Mouse (Mus musculus): ENCODE measurements around the gene Foxd3.
A peak's percentile ranks its signal among the peaks of the same experiment; 100 is the strongest.

Gene Foxd3

DNA sequence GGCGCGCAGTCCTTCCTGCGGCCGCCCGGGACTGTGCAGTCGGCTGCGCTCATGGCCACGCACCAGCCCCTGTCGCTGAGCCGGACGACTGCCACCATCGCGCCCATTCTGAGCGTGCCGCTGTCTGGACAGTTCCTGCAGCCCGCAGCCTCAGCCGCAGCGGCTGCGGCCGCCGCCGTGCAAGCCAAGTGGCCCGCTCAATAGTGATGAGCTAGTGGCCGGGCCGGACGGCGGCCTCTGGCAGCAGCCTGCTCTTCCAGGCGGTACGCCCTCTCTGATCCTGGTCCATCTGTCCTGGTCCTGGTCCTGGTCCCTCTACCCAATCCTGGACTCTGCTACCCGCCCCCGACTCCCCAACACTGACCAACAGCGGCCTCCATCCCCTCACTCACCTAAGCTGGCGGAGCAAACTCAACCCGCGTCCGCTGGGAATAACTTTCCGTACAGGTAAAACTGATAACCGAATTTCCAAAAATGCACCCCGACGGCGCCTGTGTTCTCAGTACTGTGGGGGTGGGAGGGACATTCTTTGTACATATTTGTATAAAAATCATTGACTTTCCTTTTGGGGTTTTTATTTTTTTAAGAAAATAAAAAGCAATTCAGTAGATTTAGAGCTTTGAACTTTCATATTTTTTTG is 1.9 kb downstream of the Foxd3 start:
- DNase-seq, result no peak

DNA sequence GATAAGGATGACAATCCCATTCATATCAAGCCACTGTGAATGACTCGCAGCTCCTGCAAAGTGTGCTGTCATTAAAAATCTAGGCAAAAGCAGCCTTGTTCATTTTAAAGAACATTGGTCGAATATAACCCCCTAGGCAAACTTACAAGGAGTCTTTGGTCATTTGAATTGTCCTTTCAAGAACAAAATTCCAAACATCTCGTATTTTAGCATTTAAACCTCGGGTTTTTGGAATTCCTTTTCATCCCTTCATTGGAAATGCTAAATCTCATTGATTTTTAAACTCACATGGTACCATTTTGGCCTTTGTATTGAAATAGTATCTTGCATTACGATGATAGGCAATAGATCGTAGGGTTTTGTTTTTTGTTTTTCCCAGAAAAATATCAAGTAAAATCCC is 2.8 kb downstream of the Foxd3 start:
- DNase-seq, result no peak

DNA sequence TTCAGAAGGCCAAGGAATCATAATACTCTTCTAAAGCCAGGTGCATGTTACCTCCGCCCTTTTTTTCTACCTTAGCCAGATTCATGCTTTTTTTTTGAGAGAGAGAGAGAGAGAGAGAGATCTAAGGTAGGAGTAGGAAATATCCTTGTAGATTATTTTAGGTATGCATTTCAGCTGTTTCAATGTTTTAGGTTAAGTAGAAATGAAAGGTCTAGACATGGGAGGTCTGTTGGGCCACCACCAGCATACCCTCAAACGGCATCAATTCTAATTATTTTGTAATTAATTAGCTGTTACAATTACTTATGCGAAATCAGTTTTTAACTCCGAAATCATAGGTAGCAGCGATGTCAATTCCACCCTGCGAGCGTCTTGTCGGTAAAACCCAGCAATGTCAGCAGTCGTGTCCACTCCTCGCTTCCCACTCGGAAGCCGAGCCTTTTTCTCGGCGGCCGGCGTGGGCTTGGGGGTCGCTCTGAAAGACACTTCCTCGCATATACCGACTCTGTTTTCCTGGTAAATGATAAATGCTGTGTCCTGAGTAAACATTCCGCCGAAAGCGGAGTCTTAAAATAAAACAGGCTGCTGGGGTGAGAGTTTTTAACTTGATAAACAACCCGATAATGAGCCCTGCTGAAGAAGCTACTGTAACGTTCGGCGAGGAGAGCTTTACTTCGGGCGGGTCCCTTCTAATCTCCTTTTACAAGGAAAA is 3.4 kb downstream of the Foxd3 start:
- DNase-seq, result no peak

DNA sequence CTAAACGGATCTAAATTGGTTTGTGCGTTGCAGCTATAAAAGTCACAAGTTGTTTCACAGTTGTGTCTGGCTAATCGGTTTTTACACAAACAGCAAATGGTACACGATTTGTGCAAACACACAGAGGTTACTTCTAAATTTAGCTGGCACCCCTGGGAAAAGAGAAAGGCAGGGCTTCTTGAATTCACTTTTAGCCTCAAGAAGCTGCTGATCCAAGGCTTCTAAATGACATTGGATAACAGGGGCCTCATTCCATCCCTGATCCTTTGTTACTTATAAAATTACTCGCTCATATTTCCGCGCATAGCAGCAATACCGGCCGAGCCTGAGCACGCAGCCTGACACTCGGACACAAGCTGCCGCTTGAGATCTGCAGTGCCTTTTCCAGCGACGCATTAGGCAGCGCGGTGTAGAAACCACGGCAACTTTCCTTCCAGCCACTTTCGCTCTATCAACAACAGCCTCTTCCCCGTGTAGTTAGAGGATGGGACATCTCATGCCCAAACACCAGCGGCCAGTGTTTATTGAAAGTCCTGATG is 4.0 kb downstream of the Foxd3 start:
- DNase-seq, result no peak

DNA sequence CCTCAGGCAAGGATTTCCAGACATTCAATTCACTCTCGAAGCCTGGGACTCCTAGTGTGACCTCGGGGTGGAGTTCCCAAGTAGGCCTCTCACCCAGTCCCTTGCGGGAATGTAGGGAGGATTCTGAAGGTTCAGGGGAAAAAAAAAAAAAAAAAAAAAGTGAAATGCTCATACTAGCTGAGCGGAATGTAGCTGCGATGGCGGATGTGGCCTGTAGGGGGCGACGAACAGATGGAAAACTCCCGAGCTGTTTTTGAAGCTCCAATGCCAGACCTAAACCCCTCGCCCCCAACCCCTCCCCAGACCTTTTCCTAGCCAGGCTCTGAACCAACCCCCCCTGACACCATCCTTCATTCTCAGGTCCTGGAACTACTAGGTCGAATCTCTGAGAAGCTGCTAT is 4.9 kb downstream of the Foxd3 start:
- DNase-seq, result peak; percentile 59

DNA sequence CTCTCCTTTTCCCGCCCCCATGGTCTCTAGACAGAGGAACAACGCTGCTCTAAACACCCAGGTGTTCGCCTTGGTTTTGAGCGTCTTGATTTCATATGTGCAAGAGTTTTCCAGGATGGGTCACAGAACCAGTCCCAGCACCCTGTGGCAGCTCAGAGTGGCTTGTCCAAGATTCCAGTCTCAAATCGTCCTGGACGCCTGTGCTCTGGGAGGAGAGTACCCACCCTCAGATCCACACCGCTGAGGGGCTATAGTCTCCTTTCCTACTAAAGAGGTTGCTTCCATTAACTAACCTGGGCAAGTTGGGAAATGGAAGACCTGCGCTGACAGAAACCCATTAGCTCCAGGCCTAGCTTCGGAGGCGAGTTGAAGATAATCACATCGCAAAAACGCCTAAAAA is 5.9 kb downstream of the Foxd3 start:
- no peak for DNase-seq

DNA sequence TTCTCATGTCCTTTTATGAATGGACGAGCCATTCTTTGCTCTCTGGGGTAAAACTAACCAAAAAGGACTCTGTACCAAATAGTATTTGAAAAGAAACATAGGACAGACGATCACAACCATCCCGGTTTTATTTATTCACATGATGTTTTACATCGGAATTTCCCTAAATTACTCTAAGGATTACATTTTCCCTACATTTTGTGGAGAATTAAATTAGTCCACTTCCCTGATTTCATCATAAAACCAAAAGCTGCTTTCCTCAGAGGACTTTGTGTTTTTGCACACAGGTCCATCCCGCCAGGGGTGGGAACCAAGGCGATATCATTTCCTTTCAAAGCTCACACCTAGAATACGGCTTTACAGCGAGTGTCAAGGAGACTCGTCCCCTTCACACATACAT is 6.3 kb downstream of the Foxd3 start:
- DNase-seq, result no peak

DNA sequence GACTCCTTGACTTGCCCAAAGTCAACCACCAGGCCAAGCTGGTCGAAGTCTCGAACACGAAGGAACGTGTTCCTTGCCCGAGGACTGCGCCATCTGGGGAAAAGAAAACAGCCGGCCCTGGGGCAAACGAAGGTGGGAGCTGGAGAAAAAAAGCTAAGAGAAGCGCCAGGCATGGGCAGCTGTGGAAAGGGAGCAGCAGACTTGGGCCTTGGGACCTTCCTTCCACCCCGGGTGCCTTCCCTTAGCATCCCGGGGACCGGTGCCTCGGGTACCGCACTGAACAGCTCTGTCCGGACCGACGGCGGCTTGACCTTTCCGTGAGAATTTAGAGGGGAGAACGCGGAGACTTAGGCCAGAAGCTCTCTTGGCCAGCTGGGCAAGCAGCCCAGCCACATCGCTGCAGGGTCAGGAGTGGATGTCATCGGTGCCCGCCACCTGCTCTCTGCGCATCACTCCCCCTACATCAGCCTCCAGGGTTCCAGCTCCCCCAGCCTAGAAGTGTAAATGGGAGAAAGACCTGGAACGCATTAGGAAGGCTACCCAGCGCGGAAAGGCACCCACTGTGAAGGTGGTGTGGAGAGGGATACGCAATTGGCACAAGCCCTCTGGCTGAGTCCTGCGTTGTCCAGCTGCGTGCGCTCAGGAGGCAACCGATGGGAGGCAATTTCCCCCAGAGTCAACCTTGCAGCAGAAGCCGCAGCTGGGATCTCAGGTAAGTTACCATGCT is 6.9 kb downstream of the Foxd3 start:
- DNase-seq, result no peak

DNA sequence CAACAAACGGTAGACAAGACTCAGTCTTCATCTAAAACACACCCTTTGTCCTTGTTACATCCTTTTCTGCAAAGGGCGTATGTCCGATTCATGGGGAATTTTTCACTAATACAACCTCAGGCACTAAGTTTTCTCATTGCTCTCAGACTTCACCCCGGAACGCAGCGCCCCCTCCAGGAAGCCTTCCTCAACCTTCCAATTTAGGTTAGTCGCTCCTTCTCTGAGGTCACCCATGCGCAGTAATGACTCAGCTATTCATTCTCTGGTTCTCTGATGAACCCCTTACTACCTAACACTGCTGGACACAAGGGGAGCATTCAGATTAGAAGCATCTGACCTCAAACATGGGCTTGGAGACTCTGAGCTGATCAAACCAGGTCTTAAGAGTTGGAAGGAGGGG is 7.6 kb downstream of the Foxd3 start:
- DNase-seq, result no peak

DNA sequence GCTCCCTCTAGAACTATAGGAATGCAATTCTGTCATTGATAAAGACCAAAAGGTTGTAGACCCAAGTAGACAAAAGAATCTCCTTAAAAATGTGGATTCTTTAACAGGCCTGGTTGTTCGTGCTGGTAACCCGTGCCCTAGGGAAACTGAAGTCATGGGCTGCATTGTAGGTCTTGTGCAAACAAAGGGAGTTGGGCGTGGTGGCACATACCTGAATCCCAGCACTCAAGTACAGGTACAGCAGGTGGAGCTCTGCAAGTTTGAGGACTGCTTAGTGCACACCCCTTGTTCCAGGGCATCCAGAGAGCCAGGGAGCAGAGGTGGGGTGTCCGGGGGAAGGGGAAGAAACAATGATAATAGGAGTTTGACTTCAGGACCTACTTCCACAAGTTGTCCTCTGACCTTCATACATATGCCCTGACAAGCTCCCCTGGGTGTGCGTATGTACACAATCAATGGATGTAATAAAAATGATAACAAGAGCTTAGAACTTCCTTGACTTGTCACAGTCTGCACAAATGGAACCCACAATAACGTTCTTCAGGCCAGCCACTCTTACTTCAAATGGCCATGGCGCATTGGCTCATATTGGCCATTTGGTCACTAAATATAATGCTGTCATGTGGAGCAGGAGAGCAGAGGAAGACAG is 14.2 kb downstream of the Foxd3 start:
- DNase-seq, result no peak

DNA sequence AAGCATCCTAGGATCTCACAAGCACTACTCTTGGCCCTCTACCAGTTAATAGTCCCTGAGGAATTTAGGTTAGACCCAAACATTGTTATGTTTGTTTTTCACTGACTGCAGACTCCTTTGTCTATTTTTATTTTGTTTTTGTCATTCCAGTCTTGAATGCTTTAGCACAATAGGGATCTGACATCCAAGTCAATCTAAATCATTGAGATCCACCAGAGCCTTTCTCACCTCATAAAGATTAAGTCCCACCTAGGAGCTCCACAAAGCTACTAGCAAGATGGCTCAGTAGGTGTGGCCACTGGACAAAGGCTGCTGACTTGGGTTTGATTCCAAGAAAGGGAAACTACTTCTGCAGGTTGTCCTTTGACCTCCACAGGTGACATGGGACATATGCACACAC is 19.1 kb downstream of the Foxd3 start:
- no peak for DNase-seq

DNA sequence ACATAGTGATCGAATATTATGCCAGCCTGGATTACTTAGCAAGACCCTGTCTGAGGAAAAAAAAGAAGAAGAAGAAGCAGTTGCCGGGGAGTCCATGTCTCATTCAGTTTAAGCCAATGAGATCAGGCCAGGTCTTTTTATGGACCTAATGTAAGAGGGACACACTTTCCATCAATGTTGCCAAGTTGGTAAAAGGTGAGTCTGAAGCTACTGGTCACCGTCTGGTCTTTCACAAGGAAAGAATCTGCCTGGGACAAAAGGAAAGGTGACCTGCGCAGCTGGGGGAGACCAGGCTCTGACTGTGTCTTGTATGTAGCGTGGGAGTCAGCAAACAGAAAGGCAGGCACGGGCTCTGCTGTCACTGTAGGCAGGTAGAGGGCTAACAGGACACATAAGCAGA is 27.8 kb downstream of the Foxd3 start:
- DNase-seq, result no peak

DNA sequence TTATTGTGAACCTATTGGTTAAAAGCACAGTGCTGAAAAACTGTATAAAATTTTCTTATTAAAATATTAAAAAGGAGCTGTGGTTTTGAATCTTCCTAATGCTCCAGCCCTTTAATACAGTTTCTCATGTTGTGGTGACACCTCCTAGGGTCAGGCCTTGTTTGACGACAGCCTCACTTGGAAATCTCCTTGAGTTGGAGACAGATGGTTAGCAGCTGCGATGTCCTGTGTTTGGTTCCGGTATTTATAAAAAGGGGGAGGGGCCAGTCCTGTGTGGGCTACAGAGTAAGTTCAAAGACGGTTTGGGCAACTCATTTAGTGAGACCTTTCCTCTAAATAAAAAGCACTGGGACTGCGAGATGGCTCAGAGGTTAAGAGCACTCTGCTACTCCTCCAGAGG is 30.2 kb downstream of the Foxd3 start:
- no peak for DNase-seq
